Mouse (Mus musculus) left cerebral cortex, adult 2 months (tissue): ENCODE measurements at regions not wholly inside any gene's neighbourhood (a gene's known extent, or its start where the extent isn't known, plus 50 kb on each side); places are given as distances from the start of the nearest gene placed in this dataset.

Experiments
- DNase-seq, 2 experiments: peaks; one replicate each; pipeline ENCODE4 v3.0.0; 2021 to 2022; ENCODE audit warnings: low spot score in 2 of 2, mixed read lengths in 1 of 2; ENCODE audit errors: extremely low spot score in 1 of 2
- H3K27ac ChIP-seq: fragments of 200-600 bp; 2 replicates; pipeline ENCODE4 v1.8.1; 2022
- H3K4me3 ChIP-seq: fragments of 200-600 bp; 2 replicates; pipeline ENCODE4 v1.8.1; 2022
- CTCF ChIP-seq: fragments of 200-600 bp; IDR thresholded peaks from 2 replicates; pipeline ENCODE4 v1.8.1; 2022; ENCODE audit warnings: antibody characterized with exemption, mild to moderate bottlenecking, moderate library complexity
- intact Hi-C: fragments of 180-260 bp; cut with DNase I; formaldehyde crosslinking; loops from one replicate; pipeline ENCODE4 v1.15.1; 2025

- Histone ChIP-seq H3K27ac (no peak overlapping the region), H3K4me3 (no peak overlapping the region)
- TF ChIP-seq CTCF, result no peak
- DNase-seq, result no peak
- intact Hi-C loops, result no loop called here
Measured at GRCm38 (mm10) chr10:117519670-117520535, 109.4 kb upstream of the Cpm start.

GRCm38 (mm10) chr10:117518793-117519669, 110.3 kb upstream of the Cpm start:
- intact Hi-C loops, result no loop called here
- H3K4me3 ChIP-seq, result no peak overlapping the region
- no peak overlapping the region for H3K27ac ChIP-seq
- no peak for DNase-seq
- no peak for TF ChIP-seq CTCF

- no peak for TF ChIP-seq CTCF
- H3K27ac ChIP-seq, result no peak overlapping the region
- H3K4me3 ChIP-seq, result no peak overlapping the region
- no peak for DNase-seq
- intact Hi-C loops, result no loop called here
Measured at GRCm38 (mm10) chr10:117517800-117518770, 111.2 kb upstream of the Cpm start.

GRCm38 (mm10) chr10:117517071-117517714, 112.1 kb upstream of the Cpm start:
- intact Hi-C loops, result no loop called here

GRCm38 (mm10) chr10:117516510-117516909, 112.8 kb upstream of the Cpm start:
- no peak for DNase-seq
- Histone ChIP-seq H3K4me3 (no peak overlapping the region), H3K27ac (no peak overlapping the region)
- intact Hi-C loops, result no loop called here
- no peak for TF ChIP-seq CTCF

More at GRCm38 (mm10) chr10:117517071-117517714, 112.1 kb upstream of the Cpm start:
- Histone ChIP-seq H3K4me3 (no peak overlapping the region), H3K27ac (no peak overlapping the region)
- DNase-seq, result no peak
- TF ChIP-seq CTCF, result no peak

GRCm38 (mm10) chr10:117515777-117516501, 113.4 kb upstream of the Cpm start:
- TF ChIP-seq CTCF, result peak; percentile 87
- no peak overlapping the region for H3K4me3 ChIP-seq
- no peak overlapping the region for H3K27ac ChIP-seq
- intact Hi-C loops, result loop anchor here (1.0 kb wide), 1 partner anchor 161 kb away; no protein-coding TSS in a partner anchor
- peak; percentile 18 to 35 for DNase-seq

GRCm38 (mm10) chr10:117515039-117515438, 114.3 kb upstream of the Cpm start:
- no peak overlapping the region for H3K27ac ChIP-seq
- intact Hi-C loops, result loop anchor here (1.0 kb wide), 1 partner anchor 162 kb away; no protein-coding TSS in a partner anchor
- no peak for DNase-seq
- H3K4me3 ChIP-seq, result no peak overlapping the region
- no peak for TF ChIP-seq CTCF

- no peak for DNase-seq
- Histone ChIP-seq H3K27ac (no peak overlapping the region), H3K4me3 (no peak overlapping the region)
- no peak for TF ChIP-seq CTCF
- intact Hi-C loops, result no loop called here
Measured at GRCm38 (mm10) chr10:117513925-117514546, 115.3 kb upstream of the Cpm start.

- Histone ChIP-seq H3K27ac (no peak overlapping the region), H3K4me3 (no peak overlapping the region)
- intact Hi-C loops, result no loop called here
- no peak for TF ChIP-seq CTCF
- DNase-seq, result no peak
Measured at GRCm38 (mm10) chr10:117512424-117513257, 116.7 kb upstream of the Cpm start.
